Mouse (Mus musculus) ovary, postnatal 10 days (tissue): ENCODE measurements around the gene Ankrd52.

ENCODE experiments used
- DNase-seq: peaks from one replicate; pipeline ENCODE4 v3.0.0; 2022; ENCODE audit warnings: low spot score

Gene Ankrd52

DNA sequence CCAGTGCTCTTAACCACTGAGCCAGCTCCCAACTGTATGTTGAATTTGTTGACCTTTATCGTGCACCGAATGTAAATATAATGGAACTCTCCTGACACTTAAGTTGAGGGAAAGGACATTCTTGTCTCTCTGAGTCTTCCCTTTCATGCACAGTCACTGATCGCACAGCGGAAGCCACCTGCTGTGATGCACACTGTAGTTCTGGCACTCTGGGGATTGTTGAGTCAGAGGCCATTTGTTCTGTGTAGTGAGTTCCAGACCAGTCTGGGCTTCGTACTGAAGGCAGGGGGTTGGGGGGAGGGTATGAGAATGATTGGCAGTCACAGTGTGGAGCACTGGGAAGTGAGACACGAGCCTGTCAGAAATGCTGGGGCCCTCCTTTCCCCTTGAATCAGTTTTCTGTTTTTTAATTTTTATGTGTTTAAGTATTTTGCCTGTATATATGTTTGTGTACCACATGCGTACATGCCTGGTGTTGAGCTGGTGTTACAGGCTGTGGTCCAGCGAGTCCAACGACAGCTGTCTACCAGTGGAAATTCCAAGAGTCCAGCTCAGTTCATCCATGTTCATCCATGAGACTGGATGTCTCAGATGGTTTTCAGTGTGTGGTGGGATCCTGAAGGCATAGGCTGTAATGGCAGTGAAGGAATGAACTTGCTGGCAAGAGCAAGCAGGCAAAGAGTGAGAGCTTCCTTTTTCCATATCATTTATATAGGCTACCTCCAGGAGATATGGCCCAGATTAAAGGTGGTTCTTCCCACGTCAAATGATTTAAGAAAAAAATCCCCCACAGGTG lies 64.6 kb downstream of the Ankrd52 start:
- DNase-seq: no peak

DNA sequence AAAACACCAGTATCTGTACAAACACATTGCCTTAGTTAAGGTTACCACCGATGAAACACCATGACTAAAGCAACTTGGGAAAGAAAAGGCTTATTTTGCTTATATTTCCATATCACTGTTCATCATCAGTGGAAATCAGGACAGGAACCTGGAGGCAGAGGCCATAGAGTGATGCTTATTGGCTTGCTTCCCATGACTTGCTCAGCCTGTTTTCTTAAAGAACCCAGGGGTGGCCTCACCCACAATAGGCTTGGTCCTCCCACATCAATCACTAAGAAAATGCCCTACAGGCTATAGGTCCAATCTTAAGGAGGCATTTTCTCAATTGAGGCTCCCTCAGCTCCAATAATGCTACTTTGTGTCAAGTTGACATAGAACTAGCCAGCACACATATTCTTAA lies 65.8 kb downstream of the Ankrd52 start:
- DNase-seq: no peak

DNA sequence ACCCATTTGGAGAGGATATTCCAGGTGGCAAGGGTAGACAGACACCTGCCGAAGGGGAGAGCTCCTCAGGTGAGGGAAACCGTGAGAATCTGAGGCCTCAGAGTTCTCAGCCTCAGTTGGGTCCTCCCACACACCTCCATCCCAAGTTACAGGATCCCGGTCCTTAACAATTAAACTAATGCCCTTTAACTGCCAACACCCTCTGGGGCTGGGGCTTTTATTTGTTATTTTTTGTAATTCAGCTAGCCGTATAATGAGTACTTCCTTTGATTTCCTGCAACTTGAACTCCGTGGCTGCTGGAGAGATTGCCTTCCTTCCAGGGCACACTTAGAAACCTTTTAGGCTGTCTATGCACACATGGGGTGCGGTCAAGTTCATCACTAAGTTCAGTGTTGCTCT lies 67.4 kb downstream of the Ankrd52 start:
- DNase-seq: no peak

DNA sequence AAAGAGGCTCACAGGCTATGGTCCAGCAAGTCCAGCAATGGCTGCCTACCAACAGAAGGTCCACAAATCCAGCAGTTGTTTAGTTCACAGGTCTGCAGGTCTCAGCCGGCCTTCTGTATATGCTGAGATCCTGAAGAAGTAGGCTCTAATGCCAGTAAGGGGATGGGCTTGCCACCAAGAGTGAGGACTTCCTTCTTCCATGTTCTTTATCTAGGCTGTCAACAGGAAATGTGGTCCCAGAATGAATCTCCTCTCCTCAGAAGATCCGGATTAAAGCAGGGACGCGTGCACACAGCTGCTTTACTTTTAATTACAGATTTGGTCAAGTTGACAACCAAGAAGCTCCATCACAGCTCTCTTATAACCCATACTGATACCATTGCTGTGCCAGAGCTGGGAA lies 68.5 kb downstream of the Ankrd52 start:
- no peak for DNase-seq

DNA sequence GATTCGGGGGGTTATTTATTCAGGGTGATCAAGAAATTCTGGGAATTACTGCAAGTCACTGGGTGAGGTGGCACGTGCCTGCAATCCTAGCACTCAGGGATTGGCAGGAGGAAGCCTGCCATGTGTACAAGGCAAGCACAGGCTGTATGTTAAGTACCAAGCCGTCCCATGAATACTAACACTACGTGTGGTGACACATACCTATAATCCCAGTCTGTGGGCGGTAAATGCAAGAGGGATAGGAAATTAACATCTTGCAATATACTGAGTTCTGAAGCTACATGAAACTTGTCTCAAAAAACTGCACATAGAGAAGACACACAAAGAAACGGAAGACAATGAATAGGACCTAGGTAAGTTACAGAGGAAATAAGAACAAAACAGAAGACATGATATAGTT lies 74.1 kb downstream of the Ankrd52 start:
- DNase-seq: no peak

DNA sequence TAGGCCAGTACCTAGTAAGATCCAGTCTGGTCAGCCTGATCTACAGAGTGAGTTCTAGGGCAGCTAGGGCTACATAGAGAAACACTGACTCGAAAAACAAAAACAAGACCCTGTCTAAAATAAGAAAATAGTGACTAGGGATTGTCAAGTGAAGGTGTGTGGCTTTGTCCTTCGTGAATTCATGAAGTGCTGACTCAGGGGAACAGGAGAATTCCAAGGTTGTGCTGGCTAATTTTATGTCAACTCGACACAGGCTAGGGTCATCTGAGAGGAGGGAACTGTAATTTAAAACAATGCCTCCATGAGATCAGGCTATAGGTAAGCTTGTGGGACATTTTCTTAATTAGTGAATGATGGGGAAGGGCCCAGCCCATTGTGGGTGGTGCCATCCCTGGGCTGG lies 77.6 kb downstream of the Ankrd52 start:
- DNase-seq: no peak

DNA sequence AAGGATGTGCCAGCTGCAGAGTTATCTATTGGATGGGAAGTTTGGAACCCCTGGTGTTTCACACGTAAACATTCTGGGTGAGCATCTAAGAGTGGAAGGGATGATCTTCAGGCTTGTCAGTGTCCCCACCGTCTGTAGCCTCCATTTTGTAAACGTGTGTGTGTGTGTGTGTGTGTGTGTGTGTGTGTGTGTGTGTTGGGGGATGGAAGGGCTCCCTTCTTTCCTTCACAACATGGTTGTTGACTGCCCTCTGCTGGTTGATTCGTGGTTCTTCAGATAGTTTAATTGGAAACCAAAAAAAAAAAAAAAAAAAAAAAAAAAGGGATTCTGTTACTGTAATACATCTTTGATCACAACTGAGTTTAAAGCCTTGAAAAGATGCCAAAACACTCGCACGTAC lies 78.4 kb downstream of the Ankrd52 start:
- peak; percentile 21 for DNase-seq

DNA sequence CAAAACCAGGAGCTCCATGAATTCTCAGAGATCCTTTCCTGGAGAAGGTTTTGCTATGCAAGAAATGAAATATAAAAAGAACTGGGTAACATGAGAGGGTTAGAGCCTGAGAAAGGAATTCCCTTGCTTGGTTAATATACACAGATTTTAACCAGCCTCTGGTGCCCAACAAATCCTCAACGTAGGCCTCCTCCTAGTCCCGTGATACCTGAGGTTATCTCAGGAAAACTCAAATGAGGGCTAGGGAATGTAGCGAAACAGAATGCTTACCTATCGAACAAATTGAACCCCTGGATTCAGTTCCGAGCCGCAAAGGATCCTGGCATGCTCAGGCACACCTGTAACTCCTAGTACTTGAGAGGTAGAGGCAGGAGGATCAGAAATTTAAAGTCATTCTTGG lies 80.8 kb downstream of the Ankrd52 start:
- DNase-seq: no peak
